Mouse (Mus musculus): ENCODE measurements around the gene Pebp1. TPM values are rescaled to one million over a fixed set of nuclear protein-coding genes. Genes with fewer than 3 reads are reported as not detected.

Gene Pebp1
- total and polyA plus RNA-seq, 3 experiments: 558 to 568 TPM; not detected in 1

DNA sequence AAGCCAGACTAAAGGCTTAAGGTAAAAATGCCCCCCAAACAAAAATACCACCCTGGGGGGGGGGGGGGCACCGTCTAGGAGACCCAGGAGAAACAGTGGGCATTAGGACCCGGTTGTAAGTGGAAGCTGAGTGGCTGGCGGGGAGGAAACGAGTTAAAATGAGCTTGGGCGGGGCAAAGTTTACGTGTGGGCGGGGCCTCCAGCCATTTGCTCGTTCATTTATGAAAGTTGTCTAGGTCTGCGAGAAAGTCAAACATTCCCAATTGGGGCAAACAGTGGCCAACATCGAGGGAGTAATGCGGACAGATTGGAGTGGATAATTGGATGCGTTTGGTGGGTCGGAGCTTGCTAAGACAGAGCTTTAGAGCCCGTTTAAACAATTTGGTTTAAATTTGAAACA, 26.0 kb upstream of the Pebp1 start:
- DNase-seq (ENCODE audit: low read depth, low spot score): peak; percentile 44
- Histone ChIP-seq H3K79me2 (ENCODE audit: control insufficient read depth, insufficient read depth, low read length, poor library complexity) (no peaks in the 10 kb centered on the region), H3K4me3 (ENCODE audit: control insufficient read depth in 1 of 2, insufficient read depth in 1 of 2, low read depth in 2 of 2, low read length in 2 of 2) (0 out of 4 replicates have a peak overlapping the region, but pooled peaks of 1 of the 2 experiments have one; percentile 26), H3K27ac (ENCODE audit: control insufficient read depth, low read depth, low read length) (no peak overlapping the region), H3K36me3 (ENCODE audit: control insufficient read depth in 1 of 2, insufficient read depth in 2 of 2, low read length in 2 of 2) (peaks cover 0 to 14% of the 10 kb centered on the region in 2 experiments; a peak in 2 of 4 replicates), H3K9ac (ENCODE audit: control insufficient read depth, low read depth, low read length, poor library complexity, severe bottlenecking) (no peak overlapping the region), H3K4me1 (ENCODE audit: control insufficient read depth in 1 of 2, insufficient read depth in 2 of 2, low read length in 2 of 2) (peaks cover 4 to 20% of the 10 kb centered on the region in 2 experiments), H3K9me3 (replicated peaks; ENCODE audit: insufficient read depth, low read length) (no peaks in the 10 kb centered on the region), H3K27me3 (ENCODE audit: control insufficient read depth in 1 of 2, insufficient read depth in 2 of 2, low read length in 2 of 2) (no peaks in the 10 kb centered on the region; a peak in 1 of 4 replicates)
- TF ChIP-seq MAFK (IDR thresholded peaks at IDR 0.05; ENCODE audit: borderline replicate concordance, low read depth, low read length): no peak
- no peak for TF ChIP-seq CHD2 (IDR thresholded peaks at IDR 0.05; ENCODE audit: low read length)
- no peak for TF ChIP-seq MXI1 (IDR thresholded peaks at IDR 0.05; ENCODE audit: low read depth, low read length)
- TF ChIP-seq GATA1 (IDR thresholded peaks at IDR 0.05; ENCODE audit: low read depth, low read length): no peak
- no peak for TF ChIP-seq TCF12 (IDR thresholded peaks at IDR 0.05; ENCODE audit: low read depth, low read length)
- TF ChIP-seq ELF1 (IDR thresholded peaks at IDR 0.05; ENCODE audit: low read depth, low read length): no peak
- no peak for TF ChIP-seq SMC3 (IDR thresholded peaks at IDR 0.05; ENCODE audit: low read depth, low read length)
- TF ChIP-seq ZC3H11A (IDR thresholded peaks at IDR 0.05; ENCODE audit: low read depth, low read length): no peak
- no peak for TF ChIP-seq MYB (IDR thresholded peaks at IDR 0.05; ENCODE audit: low read depth, low read length)
- no peak for TF ChIP-seq ZKSCAN1 (IDR thresholded peaks at IDR 0.05; ENCODE audit: low read depth, low read length)
- TF ChIP-seq MYC (IDR thresholded peaks at IDR 0.05; ENCODE audit: low read depth, low read length): no peak
- TF ChIP-seq RAD21 (IDR thresholded peaks at IDR 0.05; ENCODE audit: low read depth, low read length): no peak
- no peak for TF ChIP-seq MEF2A (IDR thresholded peaks at IDR 0.05; ENCODE audit: extremely low read depth, insufficient replicate concordance, low read depth, low read length, poor library complexity, severe bottlenecking)
- no peak for TF ChIP-seq MAZ (IDR thresholded peaks at IDR 0.05; ENCODE audit: low read depth, low read length)
- no peak for TF ChIP-seq USF1 (IDR thresholded peaks at IDR 0.05; ENCODE audit: low read depth, low read length)

DNA sequence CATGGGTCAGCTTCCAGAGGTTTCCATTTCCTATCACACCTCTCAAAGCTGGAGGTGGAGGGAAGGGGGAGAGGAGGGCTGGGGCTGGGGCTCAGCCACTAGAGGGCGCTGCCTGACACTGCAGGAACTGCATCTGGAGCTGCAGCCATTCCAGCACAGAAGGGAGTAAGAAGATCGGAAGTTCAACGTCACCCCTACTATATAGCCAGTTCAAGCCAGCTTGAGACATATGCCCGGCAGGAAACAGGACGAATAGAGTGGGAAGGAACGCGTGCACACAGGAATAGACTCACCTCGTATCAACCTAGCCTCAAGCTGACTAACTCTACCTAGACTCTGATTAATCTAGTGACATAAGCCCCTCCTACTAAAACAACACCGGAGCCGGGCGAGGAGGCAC, 20.3 kb upstream of the Pebp1 start:
- Histone ChIP-seq H3K27ac (ENCODE audit: control insufficient read depth, low read depth, low read length) (no peak overlapping the region), H3K9ac (ENCODE audit: control insufficient read depth, low read depth, low read length, poor library complexity, severe bottlenecking) (peak overlapping the region; percentile 16), H3K9me3 (replicated peaks; ENCODE audit: insufficient read depth, low read length) (no peaks in the 10 kb centered on the region), H3K4me1 (ENCODE audit: control insufficient read depth in 1 of 2, insufficient read depth in 2 of 2, low read length in 2 of 2) (no peaks in the 10 kb centered on the region), H3K27me3 (ENCODE audit: control insufficient read depth in 1 of 2, insufficient read depth in 2 of 2, low read length in 2 of 2) (no peaks in the 10 kb centered on the region), H3K4me3 (ENCODE audit: control insufficient read depth in 1 of 2, insufficient read depth in 1 of 2, low read depth in 2 of 2, low read length in 2 of 2) (peak overlapping the region; percentile 48 to 67), H3K36me3 (ENCODE audit: control insufficient read depth in 1 of 2, insufficient read depth in 2 of 2, low read length in 2 of 2) (no peaks in the 10 kb centered on the region), H3K79me2 (ENCODE audit: control insufficient read depth, insufficient read depth, low read length, poor library complexity) (no peaks in the 10 kb centered on the region)
- peak; percentile 92 for DNase-seq (ENCODE audit: low read depth, low spot score)
- TF ChIP-seq POLR2AphosphoS2 (IDR thresholded peaks at IDR 0.05; ENCODE audit: low read length) (no peak), MAFK (IDR thresholded peaks at IDR 0.05; ENCODE audit: borderline replicate concordance, low read depth, low read length) (no peak), HCFC1 (IDR thresholded peaks at IDR 0.05; ENCODE audit: low read depth, low read length) (peak; percentile 44), USF2 (IDR thresholded peaks at IDR 0.05; ENCODE audit: borderline replicate concordance in 1 of 2, insufficient read depth in 1 of 2, low read depth in 1 of 2, low read length in 2 of 2) (no peak), TBP (IDR thresholded peaks at IDR 0.05; ENCODE audit: low read depth, low read length) (no peak), NRF1 (IDR thresholded peaks at IDR 0.05; ENCODE audit: insufficient read depth, low read depth, low read length, poor library complexity, severe bottlenecking) (no peak), TCF12 (IDR thresholded peaks at IDR 0.05; ENCODE audit: low read depth, low read length) (no peak; the same call in 1 of the 2 replicates), KAT2A (conservative IDR thresholded peaks at IDR 0.05; ENCODE audit: low read depth, low read length) (no peak), SIN3A (IDR thresholded peaks at IDR 0.05; ENCODE audit: low read length) (peak; percentile 54), MEF2A (IDR thresholded peaks at IDR 0.05; ENCODE audit: extremely low read depth, insufficient replicate concordance, low read depth, low read length, poor library complexity, severe bottlenecking) (no peak), ELF1 (IDR thresholded peaks at IDR 0.05; ENCODE audit: low read depth, low read length) (peak; percentile 62; the same call in 1 of the 2 replicates), MXI1 (IDR thresholded peaks at IDR 0.05; ENCODE audit: low read depth, low read length) (no peak), GABPA (IDR thresholded peaks at IDR 0.05; ENCODE audit: low read depth, low read length) (no peak), EP300 (IDR thresholded peaks at IDR 0.05; ENCODE audit: low read depth in 1 of 2, low read length in 2 of 2) (no peak; a peak in 1 of 4 replicates), RCOR1 (IDR thresholded peaks at IDR 0.05; ENCODE audit: low read depth, low read length) (0 out of 2 replicates have a peak, but pooled peaks have one; percentile 47), CHD2 (IDR thresholded peaks at IDR 0.05; ENCODE audit: low read length) (no peak), JUND (IDR thresholded peaks at IDR 0.05; ENCODE audit: low read depth, low read length) (no peak), SMC3 (IDR thresholded peaks at IDR 0.05; ENCODE audit: low read depth, low read length) (peak; percentile 85), ETS1 (IDR thresholded peaks at IDR 0.05; ENCODE audit: low read depth, low read length) (no peak), NELFE (IDR thresholded peaks at IDR 0.05; ENCODE audit: low read depth, low read length) (no peak), MYC (IDR thresholded peaks at IDR 0.05; ENCODE audit: low read depth, low read length) (no peak; the same call in 1 of the 2 replicates), CHD1 (IDR thresholded peaks at IDR 0.05; ENCODE audit: low read depth, low read length) (no peak), ZKSCAN1 (IDR thresholded peaks at IDR 0.05; ENCODE audit: low read depth, low read length) (no peak), RAD21 (IDR thresholded peaks at IDR 0.05; ENCODE audit: low read depth, low read length) (peak; percentile 74)
